Mouse (Mus musculus): ENCODE data around the gene Hmcn2.

GRCm38 (mm10) chr2:31497113-31497512, 182.9 kb downstream of the Hmcn2 start:
- no peak for TF ChIP-seq CTCF (IDR thresholded peaks at IDR 0.05; ENCODE audit: extremely low read depth, insufficient read depth, low read length)
- TF ChIP-seq POLR2A (IDR thresholded peaks at IDR 0.05; ENCODE audit: extremely low read depth, insufficient read depth, low read length) = no peak
